Mouse (Mus musculus): Measurements from ENCODE around the gene Atxn7l1.

The Atxn7l1 gene

DNA sequence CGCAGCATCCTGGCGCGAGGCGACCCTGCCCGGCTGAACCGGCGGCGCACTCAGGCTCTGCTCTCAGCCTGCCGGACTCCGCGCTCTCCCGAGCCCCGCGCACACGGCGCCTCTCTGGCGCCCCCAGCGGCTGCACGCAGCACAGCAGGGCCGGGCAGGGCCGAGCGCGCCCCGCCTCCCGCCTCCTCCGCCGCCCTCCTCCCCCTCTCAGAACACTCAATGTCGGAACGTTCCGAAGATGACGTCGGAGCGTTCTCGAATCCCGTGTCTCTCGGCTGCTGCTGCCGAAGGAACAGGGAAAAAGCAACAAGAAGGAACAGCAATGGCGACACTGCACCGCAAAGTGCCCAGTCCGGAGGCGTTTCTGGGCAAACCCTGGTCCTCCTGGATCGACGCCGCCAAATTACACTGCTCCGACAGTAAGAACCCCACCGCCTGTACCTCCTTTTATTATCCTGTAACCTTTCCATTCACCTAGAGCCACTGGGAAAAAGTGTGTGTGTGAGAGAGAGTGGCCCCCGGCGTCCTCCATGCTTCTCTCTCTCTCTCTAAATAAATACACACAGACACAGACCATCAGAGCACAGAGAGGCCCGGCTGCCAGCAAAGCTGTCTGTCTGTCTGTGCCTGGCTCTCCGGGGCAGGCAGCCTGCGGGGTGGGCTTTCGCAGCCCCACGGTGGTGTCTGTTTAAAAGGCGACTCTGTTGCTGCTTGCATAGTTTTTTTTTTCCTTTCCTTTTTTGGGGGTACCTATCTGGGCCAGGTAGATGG is at the start of gene Atxn7l1:
TSS of gene Atxn7l1 (plus strand) at position 197 of the 771 bp plus-strand sequence.
- peak; percentile 79 to 84 for DNase-seq

DNA sequence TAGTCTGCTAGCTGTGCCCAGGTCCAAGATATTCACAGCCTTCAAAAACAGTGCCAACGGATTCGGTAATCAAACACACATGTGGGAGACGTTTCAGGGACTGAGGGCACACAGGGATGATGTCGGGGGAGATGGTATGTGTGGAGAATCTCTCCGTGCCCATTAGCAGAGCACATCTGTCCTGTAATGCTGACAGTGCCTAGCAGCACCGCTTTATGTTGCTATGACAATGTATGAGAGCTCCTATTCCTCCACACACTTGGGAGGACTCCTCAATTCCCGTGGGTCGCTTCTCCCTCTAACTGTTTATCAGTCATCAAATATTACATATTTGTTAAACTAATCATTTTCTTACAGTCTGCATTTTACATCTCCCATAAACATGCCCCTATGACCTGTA is 45.9 kb upstream of the Atxn7l1 start:
- DNase-seq: no peak

GRCm38 (mm10) chr12:33102342-33103115 is 45.0 kb upstream of the Atxn7l1 start:
- DNase-seq: no peak

DNA sequence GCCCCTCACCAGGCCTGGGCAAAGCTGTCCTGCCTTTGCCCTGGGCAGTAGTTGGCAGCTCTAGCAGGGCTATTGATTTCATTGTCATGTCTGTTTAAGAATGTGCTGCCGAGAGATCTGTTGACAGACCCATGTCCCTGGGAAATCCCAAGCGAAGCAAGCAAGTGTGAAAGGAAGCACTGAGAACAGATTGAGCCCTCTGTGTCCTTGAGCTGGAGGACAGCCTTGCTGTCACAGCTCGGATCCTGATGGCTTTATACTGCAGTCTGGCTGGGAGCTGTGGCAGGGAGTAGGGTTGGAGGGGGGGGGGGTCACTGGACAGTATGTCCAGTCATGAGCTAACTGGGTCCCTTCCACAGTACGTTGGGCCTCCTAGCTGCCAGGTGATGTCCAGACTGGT is 41.8 kb upstream of the Atxn7l1 start:
- no peak for DNase-seq

GRCm38 (mm10) chr12:33106438-33107167 is 40.9 kb upstream of the Atxn7l1 start:
- no peak for DNase-seq

- DNase-seq: no peak
Observed at GRCm38 (mm10) chr12:33109531-33109930, 38.0 kb upstream of the Atxn7l1 start.

GRCm38 (mm10) chr12:33110894-33111471 is 36.5 kb upstream of the Atxn7l1 start:
- DNase-seq: no peak

GRCm38 (mm10) chr12:33118624-33119301 is 28.7 kb upstream of the Atxn7l1 start:
- peak in 1 of 2 experiments; percentile 14 for DNase-seq

GRCm38 (mm10) chr12:33125594-33126227 is 21.8 kb upstream of the Atxn7l1 start:
- DNase-seq: no peak

GRCm38 (mm10) chr12:33126243-33126642 is 21.2 kb upstream of the Atxn7l1 start:
- DNase-seq: no peak

GRCm38 (mm10) chr12:33128121-33128520 is 19.4 kb upstream of the Atxn7l1 start:
- no peak for DNase-seq

DNA sequence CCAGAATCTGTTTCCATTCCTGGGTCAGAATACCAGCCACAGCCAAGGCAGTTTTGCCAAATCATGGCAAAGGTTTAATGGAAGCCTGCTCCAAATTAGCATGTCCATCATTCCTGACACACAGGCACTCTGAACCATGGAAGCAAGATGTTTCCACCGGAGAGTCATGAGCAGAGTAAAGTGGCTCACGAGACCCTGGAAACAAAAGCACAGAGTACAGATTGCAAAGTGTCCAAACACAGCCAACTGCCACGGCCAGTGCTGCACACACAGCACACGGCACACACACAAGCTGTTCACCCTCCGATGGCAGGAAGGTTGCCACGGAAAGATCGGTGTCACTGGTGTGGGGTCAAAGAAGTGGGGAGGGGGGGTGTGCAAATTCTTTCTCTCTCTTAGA is 18.8 kb upstream of the Atxn7l1 start:
- no peak for DNase-seq

GRCm38 (mm10) chr12:33129410-33129809 is 18.1 kb upstream of the Atxn7l1 start:
- no peak for DNase-seq

DNA sequence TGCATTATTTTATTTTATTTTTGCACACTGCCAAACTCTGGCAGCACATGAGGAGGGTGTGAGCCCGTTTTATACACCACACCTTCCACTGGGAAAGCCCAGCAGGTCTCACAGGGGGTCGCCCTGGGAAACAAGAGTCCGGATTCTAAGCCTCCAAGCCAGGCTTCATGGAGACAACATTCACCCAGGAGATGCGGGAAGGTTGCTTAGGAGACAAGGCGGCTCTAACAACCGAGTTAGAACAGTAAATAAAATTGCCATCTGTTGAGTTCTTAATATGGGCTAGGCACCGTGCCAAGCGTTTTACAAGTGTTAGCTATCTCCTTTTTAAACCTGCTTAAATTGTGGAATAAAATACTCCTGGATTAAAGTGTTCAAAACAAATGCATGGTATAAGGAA is 17.1 kb upstream of the Atxn7l1 start:
- no peak for DNase-seq

DNA sequence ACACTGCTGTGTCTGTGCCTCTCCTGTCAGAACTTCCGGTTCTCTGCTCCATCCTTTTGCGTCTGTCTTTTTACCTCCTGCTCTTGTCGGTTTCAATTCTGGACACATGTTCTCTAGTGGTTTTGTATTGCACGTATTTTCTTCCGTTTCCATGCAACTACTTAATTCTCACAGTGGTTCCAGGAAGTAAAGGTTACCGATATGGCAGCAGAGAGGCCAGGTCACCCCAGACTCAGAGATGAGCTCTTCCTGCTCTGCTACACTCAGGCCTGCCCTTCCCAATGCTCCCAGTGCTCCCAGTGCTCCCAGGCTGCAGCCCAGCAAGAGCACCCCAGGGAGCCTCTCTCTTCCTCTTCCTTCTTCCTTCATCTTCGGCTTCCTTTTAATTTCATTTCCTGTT is 15.7 kb upstream of the Atxn7l1 start:
- no peak for DNase-seq

DNA sequence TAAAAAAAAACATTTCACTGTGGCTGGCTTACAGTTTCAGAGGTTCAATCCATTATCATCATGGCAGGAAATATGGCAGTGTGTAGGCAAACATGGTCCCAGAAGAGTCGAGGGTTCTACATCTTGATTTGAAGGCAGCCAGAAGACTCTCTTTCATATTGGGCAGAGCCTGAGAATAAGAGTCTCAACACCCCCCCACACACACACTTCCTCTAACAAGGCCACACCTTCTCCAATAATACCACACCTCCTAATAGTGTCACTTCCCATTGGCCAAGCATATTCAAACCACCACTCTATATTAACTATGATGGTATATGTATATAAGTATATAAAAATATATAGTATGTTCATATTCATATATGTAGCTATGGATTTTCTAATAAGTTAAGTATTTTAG is 9.6 kb upstream of the Atxn7l1 start:
- DNase-seq: no peak

DNA sequence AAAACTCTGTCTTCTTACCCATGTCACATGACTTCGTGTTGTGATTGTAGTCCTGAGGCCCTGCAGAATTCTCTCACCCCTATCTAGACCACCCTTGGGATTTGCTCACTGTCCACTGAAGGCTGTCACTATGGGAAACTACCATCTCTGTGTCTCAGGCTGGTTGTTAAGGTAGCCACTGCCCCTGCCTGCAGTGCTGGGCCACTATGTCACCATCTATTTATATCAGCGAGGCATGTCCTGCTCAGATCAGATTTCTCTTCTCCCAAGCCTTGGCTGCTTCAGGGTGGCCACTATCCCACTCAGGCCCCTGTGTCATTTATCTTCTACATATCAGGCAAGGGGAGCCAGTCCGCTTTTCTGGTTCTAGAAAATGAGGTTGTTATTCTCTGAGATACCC is 8.4 kb upstream of the Atxn7l1 start:
- DNase-seq: no peak

- DNase-seq: no peak
Observed at GRCm38 (mm10) chr12:33144456-33144855, 3.0 kb upstream of the Atxn7l1 start.

GRCm38 (mm10) chr12:33146622-33147433 is 665 bp upstream of the Atxn7l1 start:
- DNase-seq: peak in 1 of 2 experiments; percentile 19

DNA sequence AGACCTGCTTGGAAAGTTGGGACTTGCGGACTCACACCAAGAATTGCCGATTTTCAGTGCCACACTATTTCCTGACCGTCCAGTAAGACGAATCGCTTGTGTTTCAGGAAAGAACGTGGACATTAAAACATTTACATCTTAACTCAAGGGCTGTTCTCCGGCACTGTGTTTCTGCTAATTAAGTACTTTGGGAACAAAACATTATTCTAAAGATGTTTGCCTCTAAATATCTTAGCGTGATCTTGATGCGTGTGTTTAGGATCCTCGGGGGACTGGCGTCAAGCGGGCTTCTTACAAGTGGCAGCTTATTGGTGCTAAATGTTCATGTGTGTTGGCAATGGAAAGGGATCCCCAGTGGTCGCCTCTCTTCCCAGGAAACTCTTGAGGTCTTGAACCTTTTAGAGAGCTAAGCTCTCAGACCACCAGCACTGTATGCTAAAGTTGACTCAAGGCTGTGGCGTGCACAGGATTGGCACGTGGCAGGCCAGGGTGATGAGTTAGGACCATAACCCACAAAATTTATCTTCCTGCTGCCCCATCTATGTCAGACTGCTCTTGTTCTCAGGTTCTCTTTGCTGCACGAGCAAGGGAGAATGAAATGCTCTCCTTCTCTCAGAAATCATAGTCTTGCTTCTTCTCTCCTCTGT is 2.2 kb downstream of the Atxn7l1 start:
- DNase-seq: no peak

DNA sequence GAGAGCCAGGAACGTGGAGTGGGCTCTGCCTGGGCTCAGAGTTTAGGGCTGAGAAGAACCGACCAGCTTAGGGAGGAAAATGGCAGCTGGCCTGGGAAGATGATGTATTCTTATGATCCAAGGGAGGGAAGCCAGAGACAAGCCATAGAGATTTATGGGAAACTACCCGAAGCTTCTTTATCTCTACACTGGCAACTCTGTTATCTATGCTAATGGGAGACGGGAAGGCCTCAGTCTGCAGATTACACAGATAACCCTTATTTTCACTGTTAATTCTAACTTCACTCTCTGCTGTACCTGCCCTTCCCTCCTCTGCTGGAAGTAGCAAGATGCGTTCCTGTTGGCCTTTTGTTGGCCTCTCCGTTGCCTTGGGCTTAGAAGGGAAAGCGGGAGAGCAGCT is 5.6 kb downstream of the Atxn7l1 start:
- no peak for DNase-seq
